Mouse (Mus musculus) frontal cortex, adult 2 months (tissue): ENCODE data around the gene Pagr1a. TPM values are rescaled to one million over a fixed set of nuclear protein-coding genes. Genes with fewer than 3 reads are reported as not detected.

ENCODE experiments used
- polyA plus RNA-seq: library from polyadenylated mRNA; depleted of rRNA; stranded (reverse); fragments of >200 nt; gene quantifications from 2 replicates; pipeline ENCODE4 v1.2.3, GENCODE M21; 2012; rRNA removed

Pagr1a gene
- polyA plus RNA-seq, 1 experiment: 30.0 TPM

Other genes starting within 250 kb of the Pagr1a start
- 439 and 535 TPM in 2 replicates for gene Ypel3, start 240.4 kb downstream of the Pagr1a start, polyA plus RNA-seq
- gene Tbx6, start 235.9 kb downstream of the Pagr1a start, polyA plus RNA-seq: 1.4 and 1.9 TPM in 2 replicates
- 84.5 and 85.1 TPM in 2 replicates for gene Ppp4c, start 224.9 kb downstream of the Pagr1a start, polyA plus RNA-seq
- 130 and 142 TPM in 2 replicates for gene Fam57b, start 219.7 kb downstream of the Pagr1a start, polyA plus RNA-seq
- gene 4930451I11Rik, start 185.7 kb downstream of the Pagr1a start, polyA plus RNA-seq: 0.53 TPM in 1 of 2 replicates, not detected in the other
- gene Doc2a, start 169.9 kb downstream of the Pagr1a start, polyA plus RNA-seq: 35.1 and 44.5 TPM in 2 replicates
- 89.0 and 92.5 TPM in 2 replicates for gene Hirip3, start 155.4 kb downstream of the Pagr1a start, polyA plus RNA-seq
- gene Ino80e, start 155.0 kb downstream of the Pagr1a start, polyA plus RNA-seq: 56.0 and 58.8 TPM in 2 replicates
- gene Taok2, start 132.6 kb downstream of the Pagr1a start, polyA plus RNA-seq: 105 and 110 TPM in 2 replicates
- gene Tmem219, start 94.4 kb downstream of the Pagr1a start, polyA plus RNA-seq: 27.7 and 30.9 TPM in 2 replicates
- gene Kctd13, start 88.5 kb downstream of the Pagr1a start, polyA plus RNA-seq: 163 and 171 TPM in 2 replicates
- gene Asphd1, start 67.8 kb downstream of the Pagr1a start, polyA plus RNA-seq: 46.4 and 54.9 TPM in 2 replicates
- gene Sez6l2, start 66.8 kb downstream of the Pagr1a start, polyA plus RNA-seq: 175 and 194 TPM in 2 replicates
- gene Cdipt, start 41.4 kb downstream of the Pagr1a start, polyA plus RNA-seq: 224 and 230 TPM in 2 replicates
- 0.80 and 1.0 TPM in 2 replicates for gene Cdiptos, start 41.3 kb downstream of the Pagr1a start, polyA plus RNA-seq
- 8.3 and 8.8 TPM in 2 replicates for gene Mvp, start 2.7 kb downstream of the Pagr1a start, polyA plus RNA-seq
- 1.7 and 2.4 TPM in 2 replicates for gene Pagr1b, start 868 bp downstream of the Pagr1a start, polyA plus RNA-seq
- gene Gm42742, start 3.7 kb upstream of the Pagr1a start, polyA plus RNA-seq: 95.5 and 113 TPM in 2 replicates
- gene Prrt2, start 3.9 kb upstream of the Pagr1a start, polyA plus RNA-seq: 227 and 259 TPM in 2 replicates
- 165 and 186 TPM in 2 replicates for gene Maz, start 9.7 kb upstream of the Pagr1a start, polyA plus RNA-seq
- 6.0 and 7.4 TPM in 2 replicates for gene Kif22, start 25.1 kb upstream of the Pagr1a start, polyA plus RNA-seq
- 0.16 and 0.23 TPM in 2 replicates for gene Zg16, start 70.0 kb upstream of the Pagr1a start, polyA plus RNA-seq
- 2.3 and 2.9 TPM in 2 replicates for gene AI467606, start 74.0 kb upstream of the Pagr1a start, polyA plus RNA-seq
- 0.86 TPM in 2 replicates for gene Qprt, start 104.9 kb upstream of the Pagr1a start, polyA plus RNA-seq
- gene Spn, start 120.5 kb upstream of the Pagr1a start, polyA plus RNA-seq: 0.15 and 0.16 TPM in 2 replicates
- 97.1 and 102 TPM in 2 replicates for gene Cd2bp2, start 178.7 kb upstream of the Pagr1a start, polyA plus RNA-seq
- 60.3 and 77.8 TPM in 2 replicates for gene Tbc1d10b, start 191.1 kb upstream of the Pagr1a start, polyA plus RNA-seq
- 1.6 and 3.0 TPM in 2 replicates for gene Mylpf, start 191.5 kb upstream of the Pagr1a start, polyA plus RNA-seq
- 13.5 and 13.8 TPM in 2 replicates for gene Zfp553, start 215.7 kb upstream of the Pagr1a start, polyA plus RNA-seq
- 10.2 and 13.3 TPM in 2 replicates for gene Sept1, start 215.8 kb upstream of the Pagr1a start, polyA plus RNA-seq
- 120 and 131 TPM in 2 replicates for gene Zfp771, start 226.9 kb upstream of the Pagr1a start, polyA plus RNA-seq
- 27.9 and 30.1 TPM in 2 replicates for gene Dctpp1, start 243.4 kb upstream of the Pagr1a start, polyA plus RNA-seq